In genomic region chr13:111818216-111818903, GRCm38 (mm10) we compare ENCODE assay signal across 17 mouse cellular contexts. TPM values are rescaled to one million over a fixed set of nuclear protein-coding genes. Genes with fewer than 3 reads are reported as not detected.
DNase-seq lines count a peak whose midpoint lies in the region; ATAC-seq and TF ChIP-seq lines count a peak whose summit lies in the region.
"Had no signal": no experiment of that assay in that cellular context is flagged by ENCODE, and none has a peak within 500 bp of the region (broad histone marks: within the 10 kb centered on the region; RNA-seq: fewer than 3 reads in every experiment).

No protein-coding gene starts in this region.

- no peak overlapping the region for H3K27ac ChIP-seq in embryonic facial prominence, embryonic 12.5 days
- no peak overlapping the region for H3K27ac ChIP-seq in embryonic facial prominence, embryonic 10.5 days (replicated peaks)
- no peak overlapping the region for H3K27ac ChIP-seq in liver, embryonic 11.5 days (ENCODE audit: low read depth, low read length)
- H3K27ac ChIP-seq in cerebellum, adult 2 months (ENCODE audit: insufficient read depth, low read length), result no peak overlapping the region
- H3K27ac ChIP-seq: hindbrain, embryonic 10.5 days; left cerebral cortex, adult 2 months; limb, embryonic 13.5 days; neural tube, embryonic 12.5 days had no signal

- WGBS in embryonic facial prominence, embryonic 12.5 days, result 88% methylated on average over 15 of the region's 15 CpGs
- 89% methylated on average over 15 of the region's 15 CpGs for WGBS in embryonic facial prominence, embryonic 10.5 days
- 53% methylated on average over 15 of the region's 15 CpGs for WGBS in liver, embryonic 11.5 days
- 68% methylated on average over 15 of the region's 15 CpGs for WGBS in cerebellum, adult 2 months

- H3K4me3 ChIP-seq in embryonic facial prominence, embryonic 12.5 days, result no peak overlapping the region
- H3K4me3 ChIP-seq in embryonic facial prominence, embryonic 10.5 days, result no peak overlapping the region
- H3K4me3 ChIP-seq in liver, embryonic 11.5 days (ENCODE audit: low read depth, low read length), result no peak overlapping the region
- H3K4me3 ChIP-seq in cerebellum, adult 2 months (replicated peaks; ENCODE audit: insufficient read depth, low read depth, low read length), result no peak overlapping the region
- H3K4me3 ChIP-seq: heart, embryonic 12.5 days; hindbrain, embryonic 10.5 days; left cerebral cortex, adult 2 months; limb, embryonic 13.5 days; neural tube, embryonic 12.5 days had no signal

- 0 out of 2 replicates have a peak, but pooled peaks have one; percentile 10 for ATAC-seq in embryonic facial prominence, embryonic 12.5 days (ENCODE audit: insufficient number of reproducible peaks, insufficient read depth, low FRiP score, low TSS enrichment)
- ATAC-seq in liver, embryonic 11.5 days (replicated peaks; ENCODE audit: low FRiP score), result peak; percentile 46
- ATAC-seq in megakaryocyte progenitor cell, adult 5-6 weeks (replicated peaks; ENCODE audit: poor library complexity), result peak; percentile 93

- TF ChIP-seq POLR2A in cerebellum, adult 2 months (IDR thresholded peaks at IDR 0.05; ENCODE audit: borderline replicate concordance, insufficient read depth, low read length), result no peak

- no peaks in the 10 kb centered on the region for H3K4me1 ChIP-seq in embryonic facial prominence, embryonic 12.5 days
- H3K4me1 ChIP-seq in embryonic facial prominence, embryonic 10.5 days, result peaks cover 6% of the 10 kb centered on the region
- H3K4me1 ChIP-seq in liver, embryonic 11.5 days (replicated peaks; ENCODE audit: control insufficient read depth, insufficient read depth, low read length), result peaks cover 9% of the 10 kb centered on the region
- no peaks in the 10 kb centered on the region for H3K4me1 ChIP-seq in cerebellum, adult 2 months (ENCODE audit: control insufficient read depth, insufficient read depth, low read length)
- H3K4me1 ChIP-seq: heart, embryonic 12.5 days; limb, embryonic 13.5 days; neural tube, embryonic 12.5 days had no signal

- H3K9ac ChIP-seq in embryonic facial prominence, embryonic 12.5 days, result no peak overlapping the region
- H3K9ac ChIP-seq in liver, embryonic 11.5 days (ENCODE audit: low read depth, low read length), result no peak overlapping the region
- H3K9ac ChIP-seq: heart, embryonic 12.5 days; limb, embryonic 13.5 days; neural tube, embryonic 12.5 days had no signal

- no peaks in the 10 kb centered on the region for H3K27me3 ChIP-seq in embryonic facial prominence, embryonic 12.5 days
- no peaks in the 10 kb centered on the region for H3K27me3 ChIP-seq in embryonic facial prominence, embryonic 10.5 days (replicated peaks; ENCODE audit: low read depth, poor library complexity, severe bottlenecking)
- H3K27me3 ChIP-seq in liver, embryonic 11.5 days (replicated peaks; ENCODE audit: control insufficient read depth, insufficient read depth, low read length), result no peaks in the 10 kb centered on the region
- no peaks in the 10 kb centered on the region; the same call in 1 of the 2 replicates for H3K27me3 ChIP-seq in cerebellum, adult 2 months (ENCODE audit: control insufficient read depth, insufficient read depth, low read length)
- H3K27me3 ChIP-seq: heart, embryonic 12.5 days; limb, embryonic 13.5 days; neural tube, embryonic 12.5 days had no signal

- DNase-seq in embryonic facial prominence, embryonic 10.5 days (ENCODE audit: low spot score), result no peak
- DNase-seq in 416B (ENCODE audit: low read depth), result peak; percentile 91
- no peak for DNase-seq in liver, embryonic 11.5 days (ENCODE audit: low spot score)
- DNase-seq in frontal cortex, postnatal 14 days (ENCODE audit: low spot score in 2 of 2), result no peak
- no peak for DNase-seq in B cell, adult 2 months
- no peak for DNase-seq in cerebellum, adult 2 months
- DNase-seq: gastrocnemius, postnatal 36 days; kidney, adult 18-20 months; lung, postnatal 10 days; right cerebral cortex, postnatal 25 days had no signal

- no peaks in the 10 kb centered on the region for H3K9me3 ChIP-seq in embryonic facial prominence, embryonic 12.5 days
- H3K9me3 ChIP-seq in embryonic facial prominence, embryonic 10.5 days, result no peaks in the 10 kb centered on the region
- H3K9me3 ChIP-seq in liver, embryonic 11.5 days (ENCODE audit: control insufficient read depth, low read length), result no peaks in the 10 kb centered on the region
- H3K9me3 ChIP-seq: limb, embryonic 13.5 days; neural tube, embryonic 12.5 days had no signal

- H3K4me2 ChIP-seq in embryonic facial prominence, embryonic 12.5 days (replicated peaks), result no peak overlapping the region
- peak overlapping the region; percentile 14; the same call in 1 of the 2 replicates for H3K4me2 ChIP-seq in liver, embryonic 11.5 days
- H3K4me2 ChIP-seq: heart, embryonic 12.5 days; limb, embryonic 13.5 days; neural tube, embryonic 12.5 days had no signal

- no peaks in the 10 kb centered on the region for H3K36me3 ChIP-seq in embryonic facial prominence, embryonic 12.5 days
- no peaks in the 10 kb centered on the region for H3K36me3 ChIP-seq in embryonic facial prominence, embryonic 10.5 days (replicated peaks)
- H3K36me3 ChIP-seq in liver, embryonic 11.5 days (ENCODE audit: control insufficient read depth, insufficient read depth, low read length), result no peaks in the 10 kb centered on the region
- H3K36me3 ChIP-seq: heart, embryonic 12.5 days; hindbrain, embryonic 10.5 days; limb, embryonic 13.5 days; neural tube, embryonic 12.5 days had no signal

- no peak for TF ChIP-seq CTCF in cerebellum, adult 2 months (IDR thresholded peaks at IDR 0.05; ENCODE audit: borderline replicate concordance, insufficient read depth, low read depth, low read length)

RNA-seq across cellular contexts. Expression of gene Map3k1, which starts 9.6 kb away (rescaled TPM):
- polyA plus RNA-seq in embryonic facial prominence, embryonic 12.5 days (2016; fragmentation: Nextera tagmentation; extraction: Ambion mirVana), result 17.9 and 18.3 TPM in 2 replicates
- polyA plus RNA-seq in embryonic facial prominence, embryonic 10.5 days (2016; fragmentation: Nextera tagmentation; extraction: Ambion mirVana), result 15.7 and 16.1 TPM in 2 replicates
- polyA plus RNA-seq in liver, embryonic 11.5 days (2014; fragmentation: Nextera tagmentation; extraction: Ambion mirVana), result 19.8 and 20.6 TPM in 2 replicates
- 26.7 and 32.2 TPM in 2 replicates for total RNA-seq in megakaryocyte progenitor cell, adult 5-6 weeks (2015)
- 26.2 and 33.4 TPM in 2 replicates for total RNA-seq in megakaryocyte progenitor cell, adult 5-6 weeks (2017)
- polyA plus RNA-seq in cerebellum, adult 2 months (2012; rRNA removed), result 12.3 and 13.6 TPM in 2 replicates

Comparison
In these comparisons a context has a peak if more than half of its experiments do, and no peak if none do; other contexts are left out.
1. ATAC-seq: peak in every context shown above with its lines; median percentile 93 in megakaryocyte progenitor cell, adult 5-6 weeks; 46 in liver, embryonic 11.5 days; 10 in embryonic facial prominence, embryonic 12.5 days.